Mouse (Mus musculus) kidney, adult 2 months (tissue): ENCODE data around the gene Frrs1l.

ENCODE experiments used
- CTCF ChIP-seq: fragments of 200-500 bp; conservative IDR thresholded peaks from 2 replicates; pipeline ENCODE4 v1.5.1; 2011; ENCODE audit warnings: low read depth, mild to moderate bottlenecking, control low read depth, low read length, moderate library complexity, mixed read lengths; ENCODE audit not compliant: insufficient read depth, insufficient read length
- POLR2A ChIP-seq: fragments of 200-500 bp; IDR thresholded peaks from one replicate; pipeline ENCODE4 v1.6.1; 2011; ENCODE audit warnings: low read depth, low read length, control low read depth

DNA sequence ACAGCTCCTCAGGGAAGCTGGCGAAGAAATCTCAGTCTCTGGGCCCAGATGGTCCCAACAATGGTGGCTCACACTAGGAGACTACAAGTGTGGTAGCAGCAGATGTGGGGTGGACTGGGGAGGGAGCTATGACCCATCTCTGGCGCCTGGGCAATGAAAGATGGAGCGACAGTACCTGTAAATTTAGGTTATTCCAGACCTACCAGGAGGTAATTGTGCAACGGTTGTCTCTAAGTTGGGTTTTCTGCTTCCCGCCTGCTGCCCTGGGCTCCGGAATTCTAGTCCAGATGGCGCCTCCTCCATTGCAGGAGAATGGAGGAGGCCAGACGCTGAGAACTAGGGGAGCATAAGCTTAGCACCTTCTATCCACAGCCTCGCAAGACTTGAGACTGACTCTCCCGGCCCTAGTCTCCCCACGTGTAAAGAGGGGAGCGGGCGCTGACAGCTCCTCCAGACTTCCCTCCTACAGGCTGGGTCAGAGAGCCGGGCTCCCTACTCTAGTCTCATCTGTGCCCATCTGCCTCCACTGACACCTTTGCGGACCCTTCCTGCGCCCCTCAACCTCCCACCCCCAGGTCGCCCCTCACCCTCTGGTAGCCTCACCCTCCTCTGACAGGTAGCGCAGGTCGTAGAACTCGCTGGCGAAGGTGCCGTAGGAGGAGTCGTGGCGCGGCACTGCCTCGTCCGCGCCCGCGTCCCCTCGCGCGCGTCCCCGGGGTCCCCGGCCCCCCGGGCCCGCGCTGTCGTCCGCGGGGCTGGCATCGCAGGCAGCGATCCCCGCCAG lies 568 bp downstream of the Frrs1l start:
- TF ChIP-seq CTCF (no peak), POLR2A (no peak)
